Mouse (Mus musculus) left cerebral cortex, adult 6 months (tissue): ENCODE data around the gene Shmt1. TPM values are rescaled to one million over a fixed set of nuclear protein-coding genes. Genes with fewer than 3 reads are reported as not detected.

Source experiments
- long read RNA-seq, 2 experiments: library from polyadenylated mRNA; unstranded; transcript quantifications; one replicate each; pipeline ENCODE4 v2.0.0; 2019 to 2020
- polyA plus RNA-seq: library from polyadenylated mRNA; unstranded; fragments of <200 nt; fragmentation: Nextera tagmentation; gene quantifications from 2 replicates; pipeline ENCODE4 v1.2.3, GENCODE M21; 2021

Shmt1 gene
- polyA plus RNA-seq: 1.1 and 1.8 TPM in 2 replicates
- long read RNA-seq, experiment 1, transcript Shmt1-201 (12 exons, 2,858 nt): major isoform, 13 of 14 reads
- long read RNA-seq, experiment 1, partial matches to known transcripts: 0 of 14 reads
- long read RNA-seq, experiment 1, other reads (novel, unspliced or antisense): 1 of 14 reads
- long read RNA-seq, experiment 2, partial matches to known transcripts: 0 of 1 reads
- long read RNA-seq, experiment 2, other reads (novel, unspliced or antisense): 0 of 1 reads

DNA sequence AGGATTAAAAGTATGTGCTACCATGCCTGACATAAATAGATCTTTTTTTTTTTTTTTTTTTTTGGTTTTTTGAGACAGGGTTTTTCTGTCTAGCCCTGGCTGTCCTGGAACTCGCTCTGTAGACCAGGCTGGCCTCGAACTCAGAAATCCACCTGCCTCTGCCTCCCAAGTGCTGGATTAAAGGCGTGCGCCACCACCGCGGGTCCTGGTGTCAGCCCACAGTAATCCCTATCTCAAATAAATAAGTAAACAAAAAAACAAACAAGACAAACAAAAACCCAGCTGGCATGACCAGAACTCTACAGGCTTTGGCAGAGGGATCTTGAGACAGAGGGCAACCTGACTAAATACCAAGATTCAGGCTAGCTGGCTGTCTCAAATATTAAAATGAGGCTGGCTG is at the start of gene Shmt1:
Gene Shmt1 (minus strand): TSS at position 101 of the 400 bp plus-strand sequence.

DNA sequence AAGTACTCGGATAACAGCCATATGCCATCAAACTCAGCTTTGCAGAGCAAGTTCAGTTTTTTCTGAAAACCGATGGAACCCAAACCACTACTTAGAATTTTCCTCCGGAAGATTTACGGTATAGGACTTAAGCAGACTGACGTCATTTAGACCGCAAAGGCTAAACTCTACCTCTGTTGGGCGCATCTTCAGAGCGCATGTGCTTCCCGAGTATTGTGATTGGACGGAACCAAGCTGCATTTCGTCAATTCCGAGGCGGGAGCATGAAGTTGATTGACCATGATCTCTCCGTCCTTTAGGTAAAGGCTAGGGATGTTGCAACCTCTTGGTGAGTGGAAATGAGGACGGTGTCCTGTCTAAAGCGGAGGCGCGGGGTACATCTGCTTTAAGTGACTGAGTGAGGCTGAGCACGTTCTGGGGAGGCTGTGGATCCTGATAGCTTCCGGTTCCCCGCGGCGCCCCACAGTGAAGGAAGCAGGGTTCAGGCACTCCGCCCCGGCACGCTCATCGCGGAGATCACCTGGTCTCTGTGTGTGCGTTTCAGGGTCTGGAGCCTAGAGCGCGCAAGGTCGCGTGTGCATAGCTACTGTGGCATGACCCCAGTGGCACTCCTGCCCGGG is 19.0 kb upstream of the Shmt1 start, which contains the start of gene Dhrs7b:
Gene Dhrs7b (plus strand): TSS at position 199 of the 620 bp plus-strand sequence.

DNA sequence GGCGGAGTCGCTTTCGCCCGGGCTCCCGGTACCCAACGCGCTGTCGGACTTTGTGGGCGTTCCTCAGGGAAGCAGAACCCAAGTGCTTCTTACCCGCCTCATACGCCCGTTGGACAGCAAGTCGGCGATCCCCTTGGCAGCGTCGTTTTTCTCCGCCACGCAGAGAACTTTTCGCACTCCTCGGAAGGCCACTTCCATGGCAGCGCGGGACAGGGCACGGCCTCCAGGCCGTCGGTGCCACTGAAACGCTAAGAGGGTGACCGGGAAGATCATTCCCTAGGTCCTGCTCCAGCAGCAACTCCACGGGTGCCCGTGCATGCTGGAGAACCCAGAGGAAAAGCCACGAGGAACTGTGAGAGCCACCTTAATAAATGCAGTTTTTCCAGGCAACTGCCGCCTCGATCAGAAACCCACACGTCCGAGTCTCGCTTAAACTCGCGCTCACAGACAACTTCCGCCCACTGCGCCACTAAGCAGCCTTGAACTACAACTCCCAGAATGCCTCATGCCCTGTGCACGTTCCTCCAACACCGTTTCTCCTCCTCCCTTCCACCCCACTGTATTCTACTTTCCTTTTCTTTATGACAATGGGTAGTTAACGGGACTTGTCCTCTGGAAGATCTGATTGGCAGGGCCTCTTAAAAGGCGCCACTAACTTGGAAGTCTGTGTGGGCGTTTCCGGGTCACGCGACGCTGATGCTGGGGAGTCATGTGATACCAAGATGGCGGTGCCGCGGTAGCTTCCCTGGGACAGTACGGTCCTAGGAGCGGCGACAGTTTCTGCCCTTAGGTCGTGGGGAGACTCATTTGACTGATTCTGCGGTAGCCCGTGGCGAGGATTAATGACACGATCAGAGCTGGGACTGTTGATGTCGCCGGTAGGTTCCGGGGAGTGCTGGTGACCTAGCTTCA is 34.4 kb downstream of the Shmt1 start, which contains the start of the genes Top3a and Smcr8:
Gene Top3a (minus strand): TSS at position 537 of the 912 bp plus-strand sequence.
Gene Smcr8 (plus strand): TSS at position 696 of the 912 bp plus-strand sequence.

Other genes starting within 250 kb of the Shmt1 start
- gene Llgl1, start 112.0 kb downstream of the Shmt1 start, polyA plus RNA-seq: 14.7 and 16.7 TPM in 2 replicates
- 28.5 and 33.9 TPM in 2 replicates for gene Flii, start 84.5 kb downstream of the Shmt1 start, polyA plus RNA-seq
- gene Mief2, start 83.3 kb downstream of the Shmt1 start, polyA plus RNA-seq: 5.0 and 11.5 TPM in 2 replicates
- 1.9 TPM in 2 replicates for gene Top3a, start 34.4 kb downstream of the Shmt1 start, polyA plus RNA-seq
- 4.9 and 8.2 TPM in 2 replicates for gene Smcr8, start 34.2 kb downstream of the Shmt1 start, polyA plus RNA-seq
- gene Dhrs7b, start 18.9 kb upstream of the Shmt1 start, polyA plus RNA-seq: 32.2 and 40.8 TPM in 2 replicates
- 39.2 and 44.9 TPM in 2 replicates for gene Tmem11, start 67.6 kb upstream of the Shmt1 start, polyA plus RNA-seq
- 7.3 and 11.1 TPM in 2 replicates for gene Natd1, start 103.0 kb upstream of the Shmt1 start, polyA plus RNA-seq
- gene Map2k3, start 120.3 kb upstream of the Shmt1 start, polyA plus RNA-seq: 11.1 and 11.5 TPM in 2 replicates
- gene Kcnj12, start 210.8 kb upstream of the Shmt1 start, polyA plus RNA-seq: 2.7 and 8.1 TPM in 2 replicates